Mouse (Mus musculus) lung, postnatal 14 days (tissue): ENCODE measurements around the gene Gm42669.

Experiments
- DNase-seq: peaks from one replicate; pipeline ENCODE4 v3.0.0; 2021

Gene Gm42669

GRCm38 (mm10) chr5:107507321-107507720, at the start of gene Gm42669:
Gene Gm42669 (plus strand): TSS chr5:107507621.
- no peak for DNase-seq

- no peak for DNase-seq
These were observed 45.0 kb upstream of the Gm42669 start for GRCm38 (mm10) chr5:107462147-107463076.

- no peak for DNase-seq
These were observed 40.9 kb upstream of the Gm42669 start for GRCm38 (mm10) chr5:107466501-107466900.

- no peak for DNase-seq
These were observed 40.3 kb upstream of the Gm42669 start for GRCm38 (mm10) chr5:107467098-107467497.

GRCm38 (mm10) chr5:107470600-107471329, 36.7 kb upstream of the Gm42669 start:
- no peak for DNase-seq

GRCm38 (mm10) chr5:107480194-107480593, 27.2 kb upstream of the Gm42669 start:
- DNase-seq: no peak

GRCm38 (mm10) chr5:107488996-107489395, 18.4 kb upstream of the Gm42669 start:
- no peak for DNase-seq

DNA sequence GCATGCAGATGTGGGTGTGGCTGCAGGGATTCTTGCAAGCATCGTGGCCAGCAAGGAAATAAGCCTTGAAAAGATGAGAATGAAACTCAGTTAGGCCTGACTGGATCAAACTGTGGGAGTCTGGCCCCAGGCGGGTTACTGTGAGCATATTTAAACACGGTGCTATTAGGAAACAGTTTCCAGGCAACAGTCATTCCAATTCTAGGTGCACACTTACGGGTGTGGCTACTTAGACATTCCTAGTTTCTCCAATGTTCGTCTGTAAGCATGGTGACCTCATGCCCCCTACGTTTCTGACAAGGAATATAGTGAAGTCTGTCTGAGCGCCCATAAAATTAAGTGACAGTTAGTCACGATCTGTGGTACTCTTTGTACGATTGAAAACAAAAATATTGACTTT, 16.4 kb upstream of the Gm42669 start:
- no peak for DNase-seq

- DNase-seq: no peak
These were observed 14.9 kb upstream of the Gm42669 start for GRCm38 (mm10) chr5:107492471-107492870.

DNA sequence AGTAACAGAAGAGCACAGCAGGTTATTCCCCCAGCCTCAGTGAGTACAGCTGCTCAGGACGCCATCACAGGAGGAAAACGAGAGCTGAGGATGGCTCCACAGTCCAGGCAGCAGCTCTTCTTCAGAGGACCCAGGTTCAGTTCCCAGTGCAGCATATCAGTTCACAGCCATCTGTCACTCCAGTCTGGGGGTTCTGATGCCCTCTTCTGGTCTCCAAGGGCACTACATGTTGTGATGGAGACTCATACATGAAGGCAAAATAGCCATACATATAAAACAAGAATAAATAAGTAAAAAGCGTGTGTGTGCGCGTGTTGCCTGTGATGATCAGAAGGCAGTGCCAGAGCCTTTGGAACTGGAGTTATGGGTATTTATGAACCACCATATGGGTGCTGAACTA, 12.7 kb upstream of the Gm42669 start:
- DNase-seq: no peak

- DNase-seq: no peak
These were observed 11.4 kb upstream of the Gm42669 start for GRCm38 (mm10) chr5:107496047-107496446.

DNA sequence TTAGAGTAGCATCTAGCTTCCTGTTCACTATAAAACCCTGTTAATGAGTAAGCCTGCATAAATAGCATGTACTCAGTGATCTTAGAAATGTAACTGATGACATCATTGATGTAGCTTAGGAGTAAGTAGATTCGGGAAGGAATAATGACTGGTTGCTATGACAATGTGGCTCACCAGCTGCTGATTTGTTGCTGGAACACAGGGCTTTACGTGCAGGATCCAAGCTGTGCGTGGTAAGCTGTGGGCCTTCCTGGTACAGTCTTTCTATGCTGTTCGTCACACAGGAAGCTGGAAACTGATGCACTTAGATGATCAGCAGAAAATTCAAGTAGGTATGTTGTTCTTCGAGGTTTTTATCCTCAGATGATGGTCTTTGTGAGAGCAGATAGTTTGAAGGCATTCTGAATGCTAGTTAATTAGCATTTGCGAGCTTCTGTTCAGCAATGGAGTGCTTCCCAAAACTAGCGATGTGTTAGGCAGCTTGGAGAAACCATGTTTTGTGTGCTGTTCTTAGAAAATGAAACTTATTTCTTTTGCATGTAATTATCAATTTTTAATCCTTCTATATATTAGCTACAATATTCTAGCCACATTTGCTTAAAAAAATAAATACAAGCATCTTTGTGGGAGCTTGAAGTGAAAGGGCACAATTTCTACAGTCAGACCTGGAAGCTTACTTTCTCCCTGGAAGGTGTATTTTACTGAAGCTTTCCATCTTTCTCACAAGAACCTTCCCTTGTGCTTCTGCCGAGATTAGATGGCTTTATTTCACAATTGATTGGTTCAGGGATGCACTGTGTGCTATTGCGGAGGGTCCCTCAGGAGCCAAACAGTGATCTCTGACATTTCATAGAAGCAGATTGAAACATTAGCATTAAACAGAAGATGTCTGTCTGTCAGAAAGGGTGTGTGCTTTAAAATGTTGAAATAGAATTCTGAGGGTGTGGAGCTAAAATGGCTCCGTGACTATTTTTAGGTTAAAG, 9.6 kb upstream of the Gm42669 start:
- no peak for DNase-seq

DNA sequence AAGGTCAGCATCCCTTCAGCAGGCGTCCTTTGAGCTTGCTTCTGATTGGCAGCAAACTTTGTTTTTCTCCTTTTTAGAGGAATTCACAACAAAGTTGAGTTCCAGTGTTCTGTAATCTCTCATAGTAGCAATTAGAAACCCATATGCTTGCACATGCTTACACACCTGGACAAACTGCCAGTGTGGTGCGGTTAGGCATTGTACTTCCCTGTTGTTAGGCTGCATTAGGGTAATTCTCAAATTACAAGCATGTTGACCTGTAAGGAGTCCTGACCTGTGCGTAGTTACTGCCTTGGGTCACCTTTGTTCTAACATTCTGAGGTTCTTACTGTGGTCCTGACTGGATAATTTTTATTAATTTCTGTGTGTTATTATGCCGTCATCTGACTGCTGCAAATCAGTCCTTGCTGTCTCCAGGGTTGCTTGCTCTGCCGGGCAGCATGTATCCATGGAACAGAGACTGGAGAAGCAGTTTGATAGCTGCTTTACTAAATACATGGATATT, 8.6 kb upstream of the Gm42669 start:
- DNase-seq: no peak

GRCm38 (mm10) chr5:107499891-107500535, 7.4 kb upstream of the Gm42669 start:
- no peak for DNase-seq

DNA sequence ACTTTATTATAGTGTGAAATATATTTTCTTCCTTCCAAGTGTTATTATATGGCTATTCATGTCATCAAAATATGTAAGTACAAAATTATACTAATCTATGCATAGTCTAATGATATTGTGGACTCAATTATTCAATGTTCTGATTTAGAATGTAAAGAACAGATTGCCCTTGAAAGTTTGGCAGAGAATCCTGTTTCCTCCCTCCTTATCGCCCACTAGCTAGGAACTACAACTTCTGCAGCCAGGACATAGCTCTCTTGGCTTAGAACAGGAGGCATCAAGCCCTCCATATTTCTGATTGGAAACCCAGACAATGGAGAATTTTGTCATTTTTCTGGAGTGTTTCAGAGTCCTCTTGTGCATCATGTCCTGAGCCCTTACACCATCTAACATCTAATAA, 6.7 kb upstream of the Gm42669 start:
- DNase-seq: no peak

GRCm38 (mm10) chr5:107510503-107510902, 3.1 kb downstream of the Gm42669 start:
- no peak for DNase-seq

GRCm38 (mm10) chr5:107511326-107511725, 3.9 kb downstream of the Gm42669 start:
- no peak for DNase-seq

DNA sequence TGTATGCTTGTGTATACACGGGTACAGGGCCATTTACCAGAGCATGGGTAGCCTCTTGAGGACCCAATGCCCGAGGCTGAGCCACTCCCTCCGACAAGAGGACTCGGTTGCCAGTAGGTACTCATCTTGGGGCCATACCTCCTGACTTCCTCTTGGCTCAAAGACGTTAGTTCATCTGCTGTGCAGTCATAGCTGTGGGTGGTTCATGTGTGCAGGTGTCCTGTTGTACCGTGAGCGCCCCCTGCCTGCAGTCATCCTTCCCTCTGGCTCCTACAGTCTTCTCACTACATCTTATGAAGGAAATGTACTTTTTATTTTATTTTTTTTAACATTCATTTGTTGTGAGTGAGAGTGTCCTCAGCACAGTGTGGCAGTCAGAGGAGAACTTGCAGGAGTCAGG, 6.2 kb downstream of the Gm42669 start:
- DNase-seq: peak; percentile 71

DNA sequence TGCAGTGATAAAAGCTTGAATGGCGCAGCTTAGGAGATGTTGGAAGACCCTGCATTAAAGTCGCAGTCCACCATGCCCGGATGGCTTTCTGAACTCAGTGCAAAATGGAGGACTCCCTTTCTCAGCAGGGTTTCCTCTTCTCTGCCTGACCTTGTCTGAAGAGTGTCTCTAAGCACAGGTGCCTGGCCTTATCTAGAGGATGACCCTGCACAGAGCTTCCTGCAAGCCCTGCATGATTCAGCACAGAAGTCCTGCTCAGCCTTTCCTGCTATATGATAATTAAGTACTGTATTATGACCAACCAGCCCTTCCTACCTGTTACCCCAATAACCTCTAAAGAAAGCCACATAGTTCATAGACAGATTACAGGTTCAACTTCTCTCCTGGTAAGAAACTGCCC, 8.0 kb downstream of the Gm42669 start:
- no peak for DNase-seq

DNA sequence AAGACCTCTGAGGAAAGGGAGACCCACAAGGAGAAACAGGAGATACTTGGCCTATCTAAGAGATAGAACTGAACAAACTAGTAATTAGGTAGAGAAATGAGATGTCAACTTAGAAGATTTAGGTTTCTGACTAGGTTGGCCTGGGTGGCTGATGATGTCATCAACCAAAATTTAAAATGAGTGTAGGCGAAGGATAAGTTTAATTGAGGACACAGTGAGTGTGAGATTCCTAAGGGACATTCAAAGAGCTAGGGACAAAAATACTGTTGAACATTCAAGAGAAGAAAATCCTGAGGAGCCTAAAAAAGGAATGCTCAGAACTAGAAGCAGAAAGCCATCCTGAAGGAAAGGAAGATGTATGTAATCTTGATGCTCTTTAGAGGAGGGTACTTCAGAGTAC, 8.7 kb downstream of the Gm42669 start:
- DNase-seq: no peak

DNA sequence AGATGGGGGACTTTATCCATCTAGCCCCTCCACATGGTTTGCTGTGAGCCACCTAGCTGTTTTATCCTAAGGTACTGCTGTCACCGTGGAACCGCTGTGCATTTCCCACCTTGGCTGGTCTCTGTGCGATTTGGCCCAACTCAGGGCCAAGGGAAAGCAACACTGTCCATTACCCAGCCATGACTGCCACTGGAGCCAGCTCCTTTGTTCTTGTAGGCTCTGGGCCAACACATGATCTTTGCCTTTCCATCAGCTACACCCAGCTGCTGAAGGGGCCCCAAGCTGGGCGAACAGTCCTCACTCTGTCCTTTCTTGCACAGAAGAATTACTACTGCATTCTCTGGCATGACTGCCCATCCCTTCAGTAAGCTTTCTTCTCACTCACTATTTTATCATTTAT, 11.2 kb downstream of the Gm42669 start:
- no peak for DNase-seq

DNA sequence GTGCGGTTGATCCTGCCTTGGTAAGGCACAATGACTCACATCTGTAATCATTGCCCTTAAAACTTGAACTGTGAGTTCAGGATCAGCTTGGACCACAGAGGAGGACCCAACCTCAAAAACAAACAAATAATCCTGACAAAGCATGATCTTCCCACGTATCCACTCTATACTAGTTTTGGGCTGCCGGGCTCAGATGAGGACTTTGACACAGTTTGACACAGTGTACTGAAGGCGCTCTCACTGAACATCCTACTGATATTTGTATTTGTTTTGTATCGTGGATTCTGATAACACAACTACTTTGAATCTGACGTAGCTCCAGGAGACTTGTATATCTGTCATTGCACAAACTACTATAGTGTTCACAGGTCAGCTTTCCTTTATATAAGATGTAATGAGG, 14.0 kb downstream of the Gm42669 start:
- no peak for DNase-seq
